Mouse (Mus musculus) retina, adult 2 months (tissue): ENCODE results near the gene Tuft1.
"Not testable (repeated sequence)": the region's sequence is repeated elsewhere in the genome, so short reads cannot be mapped to it uniquely, and the experiment has no call there.

Source experiments
- DNase-seq: peaks from one replicate; pipeline ENCODE4 v3.0.0-alpha.2; 2012; ENCODE audit warnings: low read depth, low spot score

Gene Tuft1

DNA sequence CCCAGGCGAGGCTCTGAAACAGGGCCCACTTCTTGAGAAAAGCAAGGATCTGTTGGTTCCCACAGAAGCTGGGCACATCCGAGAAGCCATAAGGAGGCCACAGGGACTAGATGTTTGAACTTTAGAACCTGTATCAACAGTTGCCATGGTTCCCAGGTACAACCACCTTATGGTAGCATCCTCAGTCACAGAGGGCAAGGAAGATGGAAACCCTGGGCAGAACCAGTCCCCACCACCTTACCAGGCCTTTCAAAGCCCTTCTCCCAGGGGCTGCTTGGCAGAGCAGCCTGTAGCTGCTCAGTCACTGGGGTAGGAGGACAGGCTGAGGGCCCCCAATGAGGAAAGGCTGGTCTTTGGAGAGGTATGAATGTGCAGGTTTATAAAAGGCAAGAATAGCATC is 2.2 kb upstream of the Tuft1 start:
- not testable (repeated sequence) for DNase-seq

GRCm38 (mm10) chr3:94659142-94659748 is 573 bp upstream of the Tuft1 start:
- DNase-seq = not testable (repeated sequence)

- DNase-seq = not testable (repeated sequence)
These were observed 576 bp downstream of the Tuft1 start for GRCm38 (mm10) chr3:94657852-94658739.

GRCm38 (mm10) chr3:94653967-94654366 is 4.7 kb downstream of the Tuft1 start:
- not testable (repeated sequence) for DNase-seq

DNA sequence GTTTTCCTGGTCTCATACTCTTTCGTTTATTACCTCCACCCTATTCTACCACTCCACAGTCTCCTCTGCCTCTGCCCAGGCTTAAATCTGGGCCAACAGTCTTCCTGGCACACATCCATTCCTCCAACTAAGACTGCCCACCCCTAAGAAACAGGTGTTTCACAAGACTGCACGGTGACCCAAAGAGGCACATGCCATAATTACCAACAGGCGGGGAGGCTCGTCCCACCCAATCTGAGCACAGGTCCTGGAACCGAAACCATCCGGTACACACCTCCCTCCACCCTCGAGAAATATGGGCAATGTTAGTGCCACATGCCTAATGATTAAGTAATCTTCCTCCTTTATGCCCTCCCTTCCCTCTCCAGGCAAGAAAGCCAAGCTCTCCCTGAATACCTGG is 8.3 kb downstream of the Tuft1 start:
- DNase-seq = no peak

- no peak for DNase-seq
These were observed 9.7 kb downstream of the Tuft1 start for GRCm38 (mm10) chr3:94648755-94649590.

DNA sequence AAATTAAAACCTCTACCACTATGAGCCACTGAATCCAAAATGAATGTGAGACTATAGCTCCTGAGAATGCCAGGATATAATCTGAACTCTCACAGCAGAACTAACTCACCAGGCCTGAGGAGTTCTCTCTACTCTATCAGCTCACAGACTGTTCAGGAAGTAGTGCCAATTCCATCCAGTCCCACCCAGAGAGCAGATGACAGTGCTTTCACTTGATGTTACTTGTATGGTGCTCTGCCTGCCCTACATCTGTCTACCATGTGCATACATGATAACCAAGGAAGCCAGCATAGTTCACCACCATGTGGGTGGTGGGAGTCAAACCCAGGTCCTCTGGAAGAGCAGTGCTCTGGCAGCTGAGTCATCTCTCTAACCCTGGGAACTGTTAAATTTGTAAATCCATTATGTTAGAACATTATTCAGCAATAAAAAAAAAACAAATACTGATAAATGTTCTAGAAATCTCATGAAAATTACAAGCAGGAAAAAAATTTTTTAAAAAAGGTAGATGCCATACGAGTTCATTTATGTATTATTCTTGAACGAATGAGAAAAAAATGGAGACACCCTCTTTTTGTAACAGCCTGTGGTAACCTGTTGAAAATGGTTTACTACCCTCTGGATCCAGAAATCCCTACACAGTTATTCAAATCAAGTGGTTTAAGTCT is 16.0 kb downstream of the Tuft1 start, which contains the start of gene Gm10972:
Gene Gm10972, plus strand, starts transcription at position 618 of the 668 bp plus-strand sequence.
- not testable (repeated sequence) for DNase-seq

GRCm38 (mm10) chr3:94629876-94630275 is 28.8 kb downstream of the Tuft1 start:
- no peak for DNase-seq

DNA sequence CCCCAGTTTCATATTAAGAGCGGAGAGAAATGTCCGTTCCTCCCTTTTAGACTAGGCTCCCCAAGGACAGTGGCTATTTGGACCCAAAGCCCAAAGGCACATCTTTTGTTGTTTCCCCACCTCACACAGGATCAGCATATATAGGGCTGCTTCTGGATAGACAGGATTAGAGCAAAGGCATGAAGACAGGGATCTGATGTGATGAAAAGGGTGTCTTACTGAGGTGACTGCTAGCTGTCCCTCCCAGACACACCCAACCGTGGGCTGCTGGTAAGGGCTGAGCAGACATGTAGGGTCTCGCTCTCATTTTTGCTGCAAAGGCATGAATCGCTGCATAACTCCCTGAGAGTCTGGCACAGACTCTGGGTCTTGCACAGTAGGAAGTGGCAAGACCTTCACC is 30.0 kb downstream of the Tuft1 start:
- no peak for DNase-seq

GRCm38 (mm10) chr3:94624281-94624680 is 34.4 kb downstream of the Tuft1 start:
- no peak for DNase-seq

- no peak for DNase-seq
These were observed 36.1 kb downstream of the Tuft1 start for GRCm38 (mm10) chr3:94622550-94622949.

- no peak for DNase-seq
These were observed 36.7 kb downstream of the Tuft1 start for GRCm38 (mm10) chr3:94621740-94622507.

DNA sequence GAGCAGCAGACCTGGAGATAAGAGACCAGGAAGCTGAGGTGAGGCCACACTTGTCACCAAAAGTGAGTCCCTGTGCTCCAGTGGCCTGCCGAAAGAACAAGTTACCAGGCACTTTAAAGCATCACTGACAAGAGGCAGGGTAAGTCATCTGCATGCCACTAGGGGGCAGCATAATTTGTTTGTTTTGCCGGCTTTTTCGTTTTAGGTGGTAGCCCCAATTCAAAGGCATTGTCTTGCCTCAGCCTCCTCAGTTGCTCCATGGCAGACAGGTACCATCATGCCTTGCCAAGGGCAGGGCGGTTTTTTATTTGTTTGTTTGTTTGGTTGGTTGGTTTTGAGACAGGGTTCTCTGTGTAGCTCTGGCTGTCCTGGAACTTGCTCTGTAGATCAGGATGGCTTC is 42.0 kb downstream of the Tuft1 start:
- peak; percentile 28 for DNase-seq

DNA sequence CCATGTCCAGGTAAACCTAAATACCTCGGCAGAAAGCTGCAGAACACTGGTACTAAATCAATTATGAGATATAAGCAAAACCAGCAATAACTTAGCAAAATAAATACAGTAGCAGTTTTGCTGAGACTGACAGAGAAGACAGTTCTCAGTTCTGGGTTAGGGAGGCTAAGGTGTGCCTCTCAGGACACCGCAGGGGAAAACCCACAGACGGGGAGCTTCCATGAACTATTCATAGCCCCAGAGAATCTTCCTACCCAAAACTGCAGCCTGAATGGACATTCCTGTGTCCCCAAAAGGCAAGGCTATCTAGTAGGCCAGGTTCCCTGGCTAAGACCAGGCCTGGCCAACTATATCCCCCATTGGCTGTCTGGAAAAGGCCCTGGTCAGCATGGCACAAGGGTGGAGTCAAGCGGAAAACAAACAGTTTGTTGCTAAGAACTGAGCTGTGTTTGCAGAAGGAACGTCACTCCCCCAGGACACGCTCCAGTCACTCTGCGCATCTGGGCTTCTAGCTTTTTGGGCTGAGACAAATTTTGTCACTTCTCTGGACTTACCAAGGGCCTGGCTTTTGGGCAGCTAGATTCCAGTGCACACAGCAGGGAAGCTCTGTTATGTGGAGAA is 45.3 kb downstream of the Tuft1 start:
- DNase-seq = no peak

DNA sequence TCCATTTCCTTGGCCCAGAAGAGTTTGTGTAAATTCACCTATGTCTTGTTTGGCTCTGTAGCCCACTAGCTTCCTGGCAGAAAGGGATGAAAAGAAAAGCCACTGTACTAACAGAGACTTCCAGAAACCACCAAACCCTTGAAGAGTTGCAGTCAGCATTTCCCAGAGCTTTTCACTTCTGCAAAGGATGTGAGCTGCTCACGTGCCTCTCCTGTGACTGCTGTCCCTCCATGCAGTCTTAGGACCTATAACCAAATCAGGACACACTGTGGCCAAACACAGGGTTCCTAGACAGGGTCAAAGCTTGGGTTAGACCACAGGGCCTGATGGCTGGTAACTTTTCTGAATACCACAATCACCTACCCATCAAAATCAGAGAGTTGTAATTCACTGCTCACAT is 46.4 kb downstream of the Tuft1 start:
- no peak for DNase-seq

DNA sequence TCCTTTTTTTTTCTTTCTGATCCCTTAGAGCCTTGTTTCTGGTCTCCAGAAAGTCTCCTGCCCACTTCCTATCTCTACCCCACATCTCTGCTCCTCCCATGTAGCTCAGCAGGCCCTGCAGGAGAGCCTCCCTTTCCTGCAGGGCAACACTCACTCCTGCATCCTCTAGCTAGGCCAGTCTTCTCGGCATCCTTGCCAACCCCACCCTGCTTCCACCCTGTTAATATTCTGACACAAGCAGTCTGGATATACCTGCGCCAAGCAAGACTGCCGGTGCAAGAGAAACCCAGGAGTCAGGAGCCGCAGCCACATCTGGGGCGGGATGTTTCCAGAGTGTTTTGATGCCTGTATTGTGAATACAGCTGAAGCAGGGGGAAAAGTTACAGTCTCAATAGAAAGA is 46.8 kb downstream of the Tuft1 start:
- DNase-seq = no peak

GRCm38 (mm10) chr3:94611343-94611742 is 47.3 kb downstream of the Tuft1 start:
- no peak for DNase-seq

GRCm38 (mm10) chr3:94610581-94610980 is 48.1 kb downstream of the Tuft1 start:
- DNase-seq = no peak

GRCm38 (mm10) chr3:94609621-94610020 is 49.1 kb downstream of the Tuft1 start:
- DNase-seq = no peak

- no peak for DNase-seq
These were observed 56.7 kb downstream of the Tuft1 start for GRCm38 (mm10) chr3:94601959-94602358.
